Mouse (Mus musculus) bone marrow macrophage, adult 2 months (primary cell): ENCODE results near the gene Rps3.

ENCODE experiments used
- CTCF ChIP-seq: IDR thresholded peaks from 2 replicates; pipeline ENCODE4 v1.5.1; 2012; ENCODE audit warnings: low read depth, mild to moderate bottlenecking, low read length, moderate library complexity
- POLR2A ChIP-seq: IDR thresholded peaks from 2 replicates; pipeline ENCODE4 v1.6.1; 2012; ENCODE audit warnings: mild to moderate bottlenecking, low read depth, low read length, borderline replicate concordance

DNA sequence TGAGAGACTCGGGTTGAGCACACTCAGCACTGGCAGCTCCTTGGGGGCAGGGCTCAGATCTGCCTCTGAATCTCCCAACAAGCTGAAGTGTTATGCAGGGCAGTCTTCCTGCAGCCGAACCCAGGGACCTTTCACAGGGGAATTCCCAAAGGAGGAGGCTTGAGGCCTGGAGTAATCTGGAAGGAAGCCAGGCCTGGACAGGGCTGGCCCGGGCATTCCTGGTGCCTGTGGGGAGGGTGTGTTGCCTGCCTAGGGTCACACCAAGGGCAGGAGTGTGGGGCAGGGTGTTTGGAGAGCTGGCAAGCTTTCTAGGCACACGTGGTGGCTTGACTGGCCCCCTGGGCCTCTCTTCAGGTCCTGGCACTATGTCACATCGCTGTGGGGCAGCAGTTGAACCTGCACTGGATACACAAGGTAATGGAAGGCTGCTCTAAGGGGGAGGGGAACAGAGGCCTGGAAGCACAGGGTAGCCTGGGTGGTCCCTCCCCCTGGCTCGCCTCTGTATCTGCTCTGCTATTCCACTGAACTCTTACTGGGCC, 41.9 kb downstream of the Rps3 start:
- TF ChIP-seq POLR2A (no peak), CTCF (peak; percentile 11; the same call in 1 of the 2 replicates)
